Mouse (Mus musculus) stomach, postnatal 0 days (tissue): Measurements from ENCODE around the gene Osbp2. TPM values are rescaled to one million over a fixed set of nuclear protein-coding genes. Genes with fewer than 3 reads are reported as not detected.

Experiments used
- ATAC-seq: fragments of 200-750 bp; cut with Nextera tagmentation; 2 replicates; pipeline ENCODE4 v1.8.0; 2017; ENCODE audit not compliant: low FRiP score, low TSS enrichment
- DNase-seq: peaks from one replicate; pipeline ENCODE4 v3.0.0-alpha.2; 2016; ENCODE audit warnings: low spot score
- H3K27ac ChIP-seq: fragments of 300-500 bp; sonication (generic); replicated peaks from 2 replicates; pipeline ENCODE4 v1.5.1; 2014; ENCODE audit warnings: mild to moderate bottlenecking, control low read depth
- H3K27me3 ChIP-seq: fragments of 300-500 bp; sonication (generic); 2 replicates; pipeline ENCODE4 v1.6.1; 2014; ENCODE audit warnings: low read length; ENCODE audit not compliant: control insufficient read depth, insufficient read depth
- H3K36me3 ChIP-seq: fragments of 300-500 bp; sonication (generic); 2 replicates; pipeline ENCODE4 v1.6.1; 2014; ENCODE audit warnings: low read length, mixed read lengths; ENCODE audit not compliant: control insufficient read depth, insufficient read depth
- H3K4me1 ChIP-seq: fragments of 300-500 bp; sonication (generic); replicated peaks from 2 replicates; pipeline ENCODE4 v1.6.1; 2014; ENCODE audit warnings: antibody characterized with exemption; ENCODE audit not compliant: control insufficient read depth, insufficient read depth
- H3K4me2 ChIP-seq: fragments of 300-500 bp; sonication (generic); replicated peaks from 2 replicates; pipeline ENCODE4 v1.6.1; 2014; ENCODE audit warnings: low read depth, mild to moderate bottlenecking, control low read depth, moderate library complexity
- H3K4me3 ChIP-seq: fragments of 300-500 bp; sonication (generic); 2 replicates; pipeline ENCODE4 v1.5.1; 2014; ENCODE audit warnings: low read depth, low read length, control low read depth
- H3K9ac ChIP-seq: fragments of 300-500 bp; sonication (generic); 2 replicates; pipeline ENCODE4 v1.6.1; 2014; ENCODE audit warnings: mild to moderate bottlenecking, low read length, control low read depth, mixed read lengths
- H3K9me3 ChIP-seq: fragments of 300-500 bp; sonication (generic); 2 replicates; pipeline ENCODE4 v1.6.1; 2016; ENCODE audit warnings: low read length; ENCODE audit not compliant: control insufficient read depth
- CTCF ChIP-seq: IDR thresholded peaks from 2 replicates; pipeline ENCODE4 v1.5.1; 2016; ENCODE audit warnings: antibody characterized with exemption, low read depth, mild to moderate bottlenecking, moderate library complexity
- EP300 ChIP-seq: optimal IDR thresholded peaks from 2 replicates; pipeline ENCODE3; 2016; ENCODE audit warnings: antibody characterized with exemption
- WGBS: fragments of 180-500 bp; shearing (Covaris S2); extraction: QIAGEN DNeasy Blood & Tissue Kit; methylation state at CpG from one replicate; pipeline ENCODE4 v1.1.7; 2014; 5-methylcytosine and 5-hydroxymethylcytosine counted together
- polyA plus RNA-seq: library from polyadenylated mRNA; unstranded; fragments of >200 nt; fragmentation: Nextera tagmentation; extraction: Ambion mirVana; gene quantifications from 2 replicates; pipeline ENCODE4 v1.2.1, GENCODE M21; 2015

The Osbp2 gene
- polyA plus RNA-seq, 1 experiment from 2014 or later = 0.42 TPM

DNA sequence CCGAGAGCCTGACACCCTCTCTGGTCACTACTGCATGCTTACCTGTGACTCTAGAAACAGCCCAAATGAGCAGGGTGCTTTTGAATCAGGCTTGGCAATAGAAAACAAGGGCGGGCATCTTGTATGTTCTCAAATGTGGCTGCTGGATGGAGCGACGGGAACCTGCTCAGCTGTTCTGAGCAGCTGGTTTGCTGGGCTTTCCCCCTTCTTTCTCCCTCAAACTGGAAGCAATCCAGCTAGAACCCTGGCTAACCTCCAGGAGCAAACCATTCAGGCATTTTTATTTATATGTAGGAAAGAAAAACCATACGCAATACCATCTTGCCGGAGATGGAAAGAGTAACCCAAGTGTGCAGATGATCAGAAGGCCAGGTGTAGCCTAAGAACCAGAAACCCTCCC is 147.0 kb downstream of the Osbp2 start:
- 47% methylated on average over 6 of the region's 6 CpGs for WGBS
- no peak overlapping the region for H3K4me2 ChIP-seq
- H3K9ac ChIP-seq = no peak overlapping the region
- no peaks in the 10 kb centered on the region for H3K9me3 ChIP-seq
- no peaks in the 10 kb centered on the region for H3K36me3 ChIP-seq
- no peaks in the 10 kb centered on the region for H3K27me3 ChIP-seq
- no peaks in the 10 kb centered on the region for H3K4me1 ChIP-seq
- TF ChIP-seq CTCF (no peak), EP300 (no peak)
- H3K4me3 ChIP-seq = no peak overlapping the region
- ATAC-seq = no peak
- no peak overlapping the region for H3K27ac ChIP-seq
- no peak for DNase-seq

DNA sequence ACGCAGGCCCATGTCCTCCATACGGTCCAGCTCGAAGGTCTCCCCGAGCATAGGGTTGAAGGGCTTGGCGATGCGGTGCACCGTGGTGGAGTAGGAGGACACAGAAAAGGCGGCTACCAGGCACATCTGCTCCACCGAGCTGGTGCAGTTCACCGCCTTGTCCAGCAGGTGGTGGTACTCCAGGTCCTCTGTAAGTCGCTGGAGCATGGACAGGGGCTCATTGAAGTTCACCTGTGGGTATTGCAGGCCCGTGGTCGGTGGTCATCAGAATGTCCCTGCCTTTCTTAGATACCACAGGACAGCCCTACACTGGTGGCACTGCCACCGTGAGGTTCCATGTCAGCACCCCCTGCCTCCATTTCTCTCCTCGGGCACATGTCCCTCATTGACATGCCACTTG is 149.2 kb downstream of the Osbp2 start:
- no peaks in the 10 kb centered on the region for H3K4me1 ChIP-seq
- 34% methylated on average over 15 of the region's 15 CpGs for WGBS
- TF ChIP-seq EP300 (no peak), CTCF (peak; percentile 87)
- no peak overlapping the region for H3K9ac ChIP-seq
- DNase-seq (peak; percentile 67), ATAC-seq (peak; percentile 51; the same call in 1 of the 2 replicates)
- no peaks in the 10 kb centered on the region for H3K27me3 ChIP-seq
- no peaks in the 10 kb centered on the region for H3K36me3 ChIP-seq
- no peak overlapping the region for H3K4me2 ChIP-seq
- H3K9me3 ChIP-seq = no peaks in the 10 kb centered on the region
- H3K4me3 ChIP-seq = no peak overlapping the region
- H3K27ac ChIP-seq = no peak overlapping the region

DNA sequence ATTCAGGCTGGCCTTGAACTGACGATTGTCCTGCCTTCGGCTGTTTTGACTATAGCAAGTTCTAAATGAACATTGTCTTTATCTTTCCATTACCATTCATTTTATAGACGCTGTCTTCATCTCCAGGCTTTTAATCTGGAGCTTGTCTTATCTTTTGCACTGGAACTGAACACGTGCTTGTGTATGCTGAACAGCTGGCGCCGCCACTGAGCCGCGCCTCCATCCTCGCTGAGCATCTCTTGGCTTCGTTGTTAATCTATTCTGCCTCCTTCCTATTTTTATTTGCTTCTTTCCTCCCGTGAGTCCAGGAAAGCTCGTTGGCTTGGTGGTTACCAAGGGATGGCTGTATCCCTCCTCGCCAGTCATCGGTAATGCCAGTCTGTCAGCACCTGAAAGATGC is 153.5 kb downstream of the Osbp2 start:
- Histone ChIP-seq H3K4me2 (no peak overlapping the region), H3K4me1 (no peaks in the 10 kb centered on the region), H3K9me3 (no peaks in the 10 kb centered on the region), H3K27ac (no peak overlapping the region), H3K9ac (no peak overlapping the region), H3K36me3 (no peaks in the 10 kb centered on the region), H3K4me3 (no peak overlapping the region), H3K27me3 (no peaks in the 10 kb centered on the region)
- no peak for DNase-seq
- TF ChIP-seq EP300 (no peak), CTCF (peak; percentile 22; the same call in 1 of the 2 replicates)
- ATAC-seq = no peak
- 56% methylated on average over 14 of the region's 14 CpGs for WGBS

DNA sequence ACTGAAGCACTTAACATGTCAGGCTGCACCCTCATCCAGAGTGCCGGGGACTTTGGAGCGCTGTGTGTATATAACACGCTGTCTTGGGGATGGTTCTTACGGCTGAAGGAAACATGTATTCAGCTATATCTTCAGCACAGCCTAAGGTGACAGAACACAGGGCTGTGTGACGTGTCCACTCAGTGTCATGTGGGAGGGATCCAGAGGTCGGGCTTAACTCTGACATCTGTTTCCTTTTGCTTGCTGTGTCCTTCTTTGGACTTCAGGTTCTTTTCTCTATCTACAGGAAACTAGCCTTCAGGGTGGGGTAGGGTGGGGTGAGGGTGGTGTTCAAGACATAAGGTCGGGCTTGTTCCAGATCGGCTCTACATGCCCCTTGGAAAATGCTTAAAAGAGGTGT is 156.6 kb downstream of the Osbp2 start:
- Histone ChIP-seq H3K4me2 (no peak overlapping the region), H3K9ac (no peak overlapping the region), H3K4me1 (no peaks in the 10 kb centered on the region), H3K9me3 (no peaks in the 10 kb centered on the region), H3K27me3 (no peaks in the 10 kb centered on the region), H3K4me3 (no peak overlapping the region), H3K36me3 (no peaks in the 10 kb centered on the region), H3K27ac (no peak overlapping the region)
- no peak for DNase-seq
- 78% methylated on average over 8 of the region's 8 CpGs for WGBS
- ATAC-seq = no peak
- TF ChIP-seq EP300 (no peak), CTCF (no peak)

DNA sequence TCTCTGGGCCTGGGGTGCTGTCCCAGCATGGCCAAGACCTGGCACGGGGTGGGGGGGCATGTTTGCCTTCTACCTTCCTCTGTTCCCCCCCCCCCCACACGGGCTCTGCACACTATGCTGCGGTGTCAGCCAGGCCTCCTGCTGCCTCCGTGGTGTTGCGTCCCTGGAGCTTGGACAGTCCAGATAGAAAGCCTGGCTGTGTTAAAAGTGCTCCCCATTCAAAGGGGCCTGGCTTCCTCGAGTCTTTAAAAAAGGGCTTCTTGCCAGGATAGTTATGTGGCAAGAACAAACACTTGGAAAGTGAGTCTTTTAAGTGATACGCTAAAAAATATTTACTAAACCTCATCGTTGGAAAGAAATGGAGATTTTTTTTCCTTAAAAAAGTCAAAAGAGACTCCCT is 159.3 kb downstream of the Osbp2 start:
- H3K27me3 ChIP-seq = no peaks in the 10 kb centered on the region
- H3K9ac ChIP-seq = no peak overlapping the region
- WGBS = 59% methylated on average over 8 of the region's 8 CpGs
- no peaks in the 10 kb centered on the region for H3K9me3 ChIP-seq
- DNase-seq (no peak), ATAC-seq (no peak)
- H3K27ac ChIP-seq = no peak overlapping the region
- no peak overlapping the region for H3K4me2 ChIP-seq
- H3K4me3 ChIP-seq = no peak overlapping the region
- H3K36me3 ChIP-seq = no peaks in the 10 kb centered on the region
- TF ChIP-seq CTCF = no peak
- TF ChIP-seq EP300 = no peak
- no peaks in the 10 kb centered on the region for H3K4me1 ChIP-seq

DNA sequence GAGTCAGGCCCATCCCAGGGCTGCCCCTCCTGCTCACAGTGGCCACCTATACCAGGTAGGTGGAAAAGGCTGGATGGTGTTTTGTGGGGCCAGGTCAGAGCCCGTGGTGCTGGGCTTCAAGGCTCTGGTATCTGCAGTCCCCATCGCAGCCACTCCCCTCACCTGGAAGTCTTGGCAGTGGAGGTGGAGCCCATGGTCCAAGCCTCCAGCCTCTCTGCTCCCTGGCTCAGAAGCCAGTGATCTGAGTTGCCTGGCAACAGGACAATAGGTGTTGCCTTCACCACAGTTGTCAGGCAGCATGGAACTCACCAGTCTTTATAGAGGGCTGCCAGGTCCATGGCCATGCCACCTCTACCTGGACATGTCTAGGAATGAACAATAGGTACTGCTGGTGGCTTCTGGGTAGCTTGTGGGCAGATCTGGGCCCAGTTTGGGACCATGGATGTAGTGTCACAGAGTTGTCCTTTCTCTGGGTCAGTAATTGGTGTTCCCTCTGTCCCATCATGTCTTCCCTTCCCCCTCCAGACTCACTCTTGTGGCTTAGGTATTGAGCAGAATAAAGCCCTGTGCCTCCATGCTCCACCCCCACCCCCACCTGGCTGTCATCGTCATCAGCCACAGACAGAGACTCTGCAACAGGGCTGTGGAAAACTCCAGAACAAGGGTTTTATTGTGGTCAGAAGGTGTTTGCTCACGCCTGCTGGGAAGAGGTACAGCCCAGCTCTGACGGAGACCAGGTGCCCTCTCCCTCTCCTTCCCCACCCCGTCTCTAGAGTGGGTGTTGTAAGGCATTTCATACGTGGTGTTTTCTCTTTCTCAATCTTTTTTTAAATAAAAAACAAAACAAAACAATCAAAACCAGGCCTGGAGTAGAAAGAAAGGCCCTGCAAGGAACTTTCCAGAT is 160.4 kb downstream of the Osbp2 start:
- H3K9ac ChIP-seq = no peak overlapping the region
- no peaks in the 10 kb centered on the region for H3K27me3 ChIP-seq
- no peak overlapping the region for H3K4me2 ChIP-seq
- TF ChIP-seq EP300 (no peak), CTCF (no peak)
- H3K27ac ChIP-seq = no peak overlapping the region
- ATAC-seq (peak; percentile 77), DNase-seq (peak; percentile 28)
- H3K4me1 ChIP-seq = no peaks in the 10 kb centered on the region
- no peaks in the 10 kb centered on the region for H3K36me3 ChIP-seq
- 59% methylated on average over 7 of the region's 7 CpGs for WGBS
- no peaks in the 10 kb centered on the region for H3K9me3 ChIP-seq
- H3K4me3 ChIP-seq = no peak overlapping the region
